Mouse (Mus musculus): ENCODE data around the gene Zfp628. TPM values are rescaled to one million over a fixed set of nuclear protein-coding genes. Genes with fewer than 3 reads are reported as not detected.
"Not testable (repeated sequence)": the region's sequence is repeated elsewhere in the genome, so short reads cannot be mapped to it uniquely, and the experiment has no call there.

Zfp628 gene
- 4.3 and 4.5 TPM in 2 replicates for polyA plus RNA-seq (2015; fragmentation: Nextera tagmentation; extraction: Ambion mirVana)

DNA sequence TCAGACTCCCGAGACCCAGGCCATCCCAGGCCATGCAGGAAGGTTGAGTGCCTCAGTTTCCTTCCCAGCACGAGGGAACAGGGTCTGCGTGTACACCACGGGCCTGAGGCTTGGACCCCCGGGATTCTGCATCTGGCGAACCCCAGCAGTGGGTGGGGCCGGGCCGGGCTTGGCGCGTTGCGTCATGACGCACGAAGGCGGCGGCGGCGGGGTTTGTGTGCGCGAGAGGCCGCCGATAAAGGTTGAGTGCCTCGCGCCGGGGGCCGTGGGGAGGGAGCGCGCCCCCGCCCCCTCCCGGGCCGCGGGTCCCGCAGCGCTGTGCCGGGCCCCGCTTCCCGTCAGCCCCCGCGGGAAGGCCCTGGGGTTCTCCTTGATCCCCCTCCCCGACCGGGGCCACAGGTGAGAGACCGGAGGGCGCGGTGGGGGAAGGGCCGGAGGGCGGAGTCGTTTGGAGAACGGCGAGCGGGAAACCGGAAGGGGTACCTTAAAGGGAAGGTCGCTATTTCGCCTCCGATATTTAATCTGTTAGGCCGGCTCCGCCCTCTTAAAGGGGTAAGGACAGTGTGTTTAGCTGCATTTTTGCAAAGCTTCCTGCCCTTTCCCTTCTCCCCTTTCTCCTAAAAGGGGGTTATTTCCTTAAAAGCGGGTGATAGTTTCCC, at the start of gene Zfp628:
Gene Zfp628, plus strand, starts transcription at position 211 of the 659 bp plus-strand sequence.
- H3K4me3 ChIP-seq = peak within 1 kb of the TSS; percentile 66
- H3K27ac ChIP-seq = peak within 1 kb of the TSS; percentile 97
- H3K9ac ChIP-seq = peak within 1 kb of the TSS; percentile 88
- peak; percentile 90 for ATAC-seq
- H3K9me3 ChIP-seq (replicated peaks) = no peaks in the 10 kb centered on the region
- no peaks in the 10 kb centered on the region for H3K27me3 ChIP-seq
- H3K4me1 ChIP-seq = peaks cover 26% of the 10 kb centered on the region
- WGBS = under 1% methylated on average over 50 of the region's 56 CpGs
- peak within 1 kb of the TSS; percentile 89 for H3K4me2 ChIP-seq
- H3K36me3 ChIP-seq (ENCODE audit: poor library complexity, severe bottlenecking) = peaks cover 29% of the 10 kb centered on the region

DNA sequence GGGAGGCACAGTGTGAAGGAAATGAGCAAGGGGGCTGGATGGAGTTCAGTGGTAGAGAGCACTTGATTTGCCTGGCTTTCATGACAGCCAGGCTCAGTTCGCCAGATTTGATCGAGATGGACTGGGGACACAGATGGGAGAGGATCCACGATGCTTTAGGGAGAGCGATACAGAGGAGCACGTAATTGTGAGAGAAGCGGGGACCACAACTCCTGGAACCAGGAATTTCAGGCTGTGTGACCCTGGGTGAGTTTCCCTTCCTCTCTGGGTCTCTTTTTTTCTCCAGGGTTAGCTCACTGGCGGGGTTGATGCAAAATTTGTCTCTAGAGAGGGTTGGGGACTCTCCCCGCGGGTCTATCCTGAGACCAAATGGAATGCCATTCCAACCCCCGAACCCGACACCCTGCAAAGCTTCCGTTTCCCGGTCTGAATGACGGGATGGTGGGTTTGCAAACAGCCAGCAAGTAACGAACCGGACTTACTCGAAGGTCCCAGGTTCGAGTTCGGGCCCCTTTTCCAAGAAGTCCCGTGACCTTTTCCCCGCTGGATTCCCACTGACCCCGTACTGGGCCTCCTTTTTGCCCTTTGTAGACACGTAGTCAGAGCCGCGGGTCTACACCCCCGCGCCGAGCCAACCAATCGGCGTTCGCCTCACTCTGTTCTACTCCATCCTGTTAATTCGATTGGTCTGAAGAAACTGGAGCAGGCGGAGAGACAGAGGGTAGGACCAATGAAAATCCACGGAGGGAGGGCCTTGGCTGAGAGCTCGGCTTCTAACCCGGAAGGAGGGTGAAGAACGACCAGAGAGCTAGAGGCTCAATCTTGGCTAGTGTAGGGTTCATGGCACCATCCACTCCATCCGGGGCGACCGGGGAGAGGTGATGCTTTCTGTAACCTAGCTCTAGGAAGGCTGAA, 49.2 kb upstream of the Zfp628 start:
- Histone ChIP-seq H3K27ac (peak overlapping the region; percentile 20; the same call in 1 of the 2 replicates), H3K27me3 (no peaks in the 10 kb centered on the region), H3K4me3 (peak overlapping the region; percentile 55), H3K4me1 (peaks cover 10% of the 10 kb centered on the region), H3K4me2 (peak overlapping the region; percentile 65), H3K9me3 (replicated peaks) (no peaks in the 10 kb centered on the region), H3K9ac (peak overlapping the region; percentile 73), H3K36me3 (ENCODE audit: poor library complexity, severe bottlenecking) (no peaks in the 10 kb centered on the region)
- WGBS = 5% methylated on average over 40 of the region's 40 CpGs
- ATAC-seq = peak; percentile 100

DNA sequence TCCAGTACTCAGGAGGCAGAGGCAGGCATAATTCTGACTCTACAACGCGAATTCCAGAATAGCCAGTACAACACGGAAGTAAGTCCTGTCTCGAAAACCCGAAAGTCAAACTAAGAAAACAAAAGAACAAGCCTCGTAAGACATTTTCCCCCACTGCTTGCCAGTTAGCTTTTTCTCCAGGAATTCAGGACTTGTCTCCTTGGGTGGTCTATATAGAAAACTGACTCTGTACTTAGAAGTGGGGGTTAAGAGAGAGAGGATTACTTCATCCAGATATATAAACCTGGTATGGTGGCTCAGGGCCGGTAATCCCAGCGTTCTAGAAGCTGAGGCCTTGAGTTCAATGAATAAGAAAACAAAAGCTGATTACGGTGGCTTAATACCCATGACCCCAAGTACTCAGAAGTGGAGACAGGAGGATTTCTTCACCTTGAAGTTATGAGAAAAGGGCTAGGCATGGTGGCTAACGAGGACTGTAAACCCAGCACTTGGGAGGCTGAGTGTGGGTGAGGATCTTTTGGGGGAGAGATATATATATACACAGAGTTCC, 48.3 kb upstream of the Zfp628 start:
- peak overlapping the region; percentile 55 for H3K4me3 ChIP-seq
- peaks cover 10% of the 10 kb centered on the region for H3K4me1 ChIP-seq
- no peak overlapping the region for H3K27ac ChIP-seq
- WGBS = 22% methylated on average over 10 of the region's 10 CpGs
- peak overlapping the region; percentile 73 for H3K9ac ChIP-seq
- ATAC-seq = peak; percentile 5
- no peaks in the 10 kb centered on the region for H3K9me3 ChIP-seq (replicated peaks)
- no peaks in the 10 kb centered on the region for H3K27me3 ChIP-seq
- peak overlapping the region; percentile 65 for H3K4me2 ChIP-seq
- H3K36me3 ChIP-seq (ENCODE audit: poor library complexity, severe bottlenecking) = no peaks in the 10 kb centered on the region

DNA sequence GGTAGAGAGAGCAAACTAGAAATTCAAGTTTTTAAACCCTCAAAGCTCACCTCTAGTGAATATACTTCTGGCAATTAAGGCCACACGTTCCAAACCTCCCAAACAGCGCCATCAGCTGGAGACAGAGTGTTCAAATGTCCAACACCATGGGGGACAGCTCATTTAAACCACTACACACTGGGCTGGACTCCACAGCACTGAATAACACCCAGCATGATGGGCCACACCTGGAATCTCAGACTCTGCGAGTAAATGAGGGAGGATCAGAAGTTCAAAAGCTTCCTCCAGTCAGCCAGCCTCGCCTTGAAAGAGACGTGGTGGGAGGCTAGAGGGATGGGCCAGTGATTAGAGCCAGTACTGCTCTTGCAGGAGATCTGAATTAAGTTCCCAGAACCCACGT, 44.9 kb upstream of the Zfp628 start, which contains the start of gene Isoc2b:
Gene Isoc2b, minus strand, starts transcription at position 126 of the 400 bp plus-strand sequence.
- H3K27ac ChIP-seq = no peak within 1 kb of the TSS; the same call in 1 of the 2 replicates
- no peaks in the 10 kb centered on the region for H3K9me3 ChIP-seq (replicated peaks)
- 62% methylated on average over 6 of the region's 6 CpGs for WGBS

DNA sequence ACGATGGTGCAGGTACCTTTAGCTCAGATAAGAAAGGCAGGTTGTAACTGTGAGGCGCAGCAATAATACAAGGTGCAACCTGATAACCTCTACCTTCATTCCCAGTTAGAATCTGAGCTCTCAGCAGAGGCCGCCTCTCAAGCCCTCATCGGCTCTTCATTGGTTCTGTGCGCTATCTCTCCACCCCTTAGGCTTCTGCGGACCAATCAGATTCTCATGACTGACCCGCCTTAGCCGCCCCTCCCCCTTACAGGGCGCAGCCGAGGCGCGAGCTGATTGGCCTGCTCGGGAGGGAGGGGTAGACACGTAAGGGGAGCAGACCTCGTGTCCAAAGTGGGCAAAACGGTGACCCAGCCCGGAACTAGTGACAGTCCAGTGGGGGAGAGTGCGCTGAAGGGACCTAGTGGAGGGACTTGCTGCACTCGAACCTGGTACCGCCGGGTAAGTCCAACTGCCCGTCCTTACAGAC, 38.2 kb upstream of the Zfp628 start, which contains the start of gene Isoc2a:
Gene Isoc2a, plus strand, starts transcription at position 401 of the 469 bp plus-strand sequence.
- H3K9me3 ChIP-seq (replicated peaks) = no peaks in the 10 kb centered on the region
- H3K27me3 ChIP-seq = no peaks in the 10 kb centered on the region
- H3K4me2 ChIP-seq = peak within 1 kb of the TSS; percentile 77
- H3K9ac ChIP-seq = peak within 1 kb of the TSS; percentile 61
- under 1% methylated on average over 22 of the region's 22 CpGs for WGBS
- peak; percentile 100 for ATAC-seq
- peak within 1 kb of the TSS; percentile 53; the same call in 1 of the 2 replicates for H3K27ac ChIP-seq
- peaks cover 16% of the 10 kb centered on the region for H3K4me1 ChIP-seq
- no peaks in the 10 kb centered on the region for H3K36me3 ChIP-seq (ENCODE audit: poor library complexity, severe bottlenecking)
- H3K4me3 ChIP-seq = peak within 1 kb of the TSS; percentile 51

More for the DNA sequence above, 44.9 kb upstream of the Zfp628 start, which contains the start of gene Isoc2b:
- Histone ChIP-seq H3K9ac (no peak within 1 kb of the TSS), H3K36me3 (ENCODE audit: poor library complexity, severe bottlenecking) (no peaks in the 10 kb centered on the region), H3K4me1 (peaks cover 10% of the 10 kb centered on the region), H3K4me2 (no peak within 1 kb of the TSS), H3K4me3 (no peak within 1 kb of the TSS), H3K27me3 (no peaks in the 10 kb centered on the region)
- ATAC-seq = no peak

DNA sequence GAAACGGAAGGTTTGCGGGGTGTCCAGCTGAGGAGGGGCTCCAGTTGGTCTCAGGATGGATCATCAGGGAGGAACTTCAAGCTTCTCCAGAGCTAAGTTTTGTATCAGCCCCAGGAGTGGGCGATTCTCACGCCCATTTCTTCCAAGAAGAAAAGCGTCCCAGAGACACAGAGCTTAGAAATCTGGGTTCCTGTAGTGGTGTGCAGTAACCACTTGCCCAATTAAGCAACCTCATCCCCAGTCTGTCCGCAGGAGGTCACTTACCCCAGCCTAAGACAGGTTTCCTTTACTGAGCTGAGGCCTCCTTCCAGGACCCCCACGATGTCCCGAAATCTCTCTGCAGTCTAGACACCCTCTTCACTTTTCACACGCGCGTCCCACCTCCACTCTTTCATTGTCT, 37.8 kb upstream of the Zfp628 start:
- Histone ChIP-seq H3K36me3 (ENCODE audit: poor library complexity, severe bottlenecking) (no peaks in the 10 kb centered on the region), H3K9me3 (replicated peaks) (no peaks in the 10 kb centered on the region), H3K4me2 (peak overlapping the region; percentile 77), H3K27me3 (no peaks in the 10 kb centered on the region), H3K9ac (peak overlapping the region; percentile 61), H3K4me3 (peak overlapping the region; percentile 51), H3K27ac (no peak overlapping the region), H3K4me1 (peaks cover 16% of the 10 kb centered on the region)
- ATAC-seq = no peak; the same call in 1 of the 2 replicates
- WGBS = 5% methylated on average over 11 of the region's 11 CpGs

DNA sequence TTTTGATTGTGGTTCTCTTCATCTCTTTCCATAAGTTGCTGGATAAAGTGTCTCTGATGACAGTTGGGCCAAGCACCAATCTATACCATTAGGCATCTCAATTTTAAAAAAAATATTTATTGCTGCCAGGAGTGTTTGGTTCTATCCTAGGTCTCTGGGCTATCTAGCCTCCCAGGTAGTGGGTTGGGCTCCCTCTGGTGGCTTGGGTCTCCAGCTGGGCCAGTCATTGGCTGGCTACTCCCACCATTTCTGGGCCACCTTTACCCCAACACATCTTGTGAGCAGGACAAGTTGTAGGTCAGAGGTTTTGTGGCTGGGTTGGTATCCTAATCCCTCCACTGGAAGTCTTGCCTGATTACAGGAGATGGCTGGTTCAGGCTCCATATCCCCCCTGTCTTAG, 36.8 kb upstream of the Zfp628 start:
- H3K4me1 ChIP-seq = peaks cover 16% of the 10 kb centered on the region
- H3K4me2 ChIP-seq = no peak overlapping the region; the same call in 1 of the 2 replicates
- no peak overlapping the region for H3K4me3 ChIP-seq
- no peaks in the 10 kb centered on the region for H3K9me3 ChIP-seq (replicated peaks)
- ATAC-seq = no peak
- H3K9ac ChIP-seq = no peak overlapping the region
- H3K27me3 ChIP-seq = no peaks in the 10 kb centered on the region
- no peak overlapping the region for H3K27ac ChIP-seq
- no peaks in the 10 kb centered on the region for H3K36me3 ChIP-seq (ENCODE audit: poor library complexity, severe bottlenecking)

DNA sequence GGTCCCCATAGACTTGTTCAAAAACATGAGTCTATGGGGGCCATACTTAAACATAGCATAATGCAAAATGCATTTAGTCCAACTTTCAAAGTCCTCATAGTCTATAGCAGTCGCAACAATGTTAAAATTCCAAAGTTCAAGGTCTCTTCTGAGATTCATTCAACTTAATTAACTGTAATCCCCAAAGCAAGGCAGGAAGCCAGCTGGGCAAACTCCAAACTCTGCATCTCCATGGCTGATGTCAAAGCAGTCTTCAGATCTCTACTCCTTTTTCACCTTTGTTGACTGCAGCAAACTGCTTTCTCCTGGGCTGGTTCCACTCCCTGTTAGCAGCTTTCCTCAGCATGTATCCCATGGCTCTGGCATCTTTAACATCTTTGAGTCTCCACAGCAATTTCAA, 36.0 kb upstream of the Zfp628 start:
- WGBS = 93% methylated on average over 1 of the region's 1 CpGs
- not testable (repeated sequence) for H3K4me2 ChIP-seq; H3K27ac ChIP-seq; ATAC-seq; H3K36me3 ChIP-seq (ENCODE audit: poor library complexity, severe bottlenecking); H3K9me3 ChIP-seq (replicated peaks); H3K27me3 ChIP-seq; H3K4me3 ChIP-seq; H3K9ac ChIP-seq
- peaks cover 16% of the 10 kb centered on the region for H3K4me1 ChIP-seq

DNA sequence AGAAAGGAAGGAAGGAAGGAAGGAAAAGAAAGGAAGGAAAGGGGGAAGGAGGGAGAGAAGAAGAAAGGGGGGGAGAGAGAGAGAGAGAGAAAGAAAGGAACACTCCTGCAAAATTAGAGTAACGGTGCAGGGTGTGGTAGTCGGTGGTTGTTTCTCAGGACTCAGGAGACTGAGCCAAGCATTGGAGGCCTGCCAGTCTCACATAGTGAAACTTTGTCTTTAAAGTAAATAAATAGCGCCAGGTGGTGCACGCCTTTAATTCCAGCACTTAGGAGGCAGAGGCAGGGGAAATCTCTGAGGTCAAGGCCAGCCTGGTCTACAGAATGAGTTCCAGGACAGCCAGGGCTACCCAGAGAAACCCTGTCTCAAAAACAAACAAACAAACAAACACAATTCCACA, 28.3 kb upstream of the Zfp628 start:
- no peaks in the 10 kb centered on the region for H3K9me3 ChIP-seq (replicated peaks)
- H3K4me3 ChIP-seq = no peak overlapping the region
- no peaks in the 10 kb centered on the region for H3K27me3 ChIP-seq
- no peak overlapping the region for H3K27ac ChIP-seq
- H3K4me1 ChIP-seq = no peaks in the 10 kb centered on the region
- no peak overlapping the region for H3K9ac ChIP-seq
- no peak overlapping the region for H3K4me2 ChIP-seq
- WGBS = 77% methylated on average over 4 of the region's 4 CpGs
- no peak for ATAC-seq
- H3K36me3 ChIP-seq (ENCODE audit: poor library complexity, severe bottlenecking) = no peaks in the 10 kb centered on the region

DNA sequence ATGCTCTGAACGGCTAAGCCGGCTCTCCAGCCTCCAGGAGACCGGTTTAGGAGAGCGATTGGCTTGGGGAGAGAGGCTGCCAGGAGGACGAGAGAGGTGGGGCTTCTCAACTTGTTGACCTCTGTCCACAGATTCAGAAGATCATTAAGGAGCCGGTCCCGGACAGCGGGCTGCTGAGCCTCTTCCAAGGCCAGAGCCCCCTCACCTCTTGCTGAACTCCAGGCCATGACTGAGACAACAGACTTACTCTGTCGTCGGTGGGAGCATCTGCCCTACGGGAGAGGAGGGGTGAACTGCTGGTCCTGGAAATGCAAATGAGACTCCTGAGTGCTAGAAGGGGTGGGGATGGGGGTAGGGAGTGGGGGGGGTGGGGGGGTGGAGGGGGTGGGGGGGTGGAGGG, 19.8 kb upstream of the Zfp628 start:
- Histone ChIP-seq H3K9me3 (replicated peaks) (no peaks in the 10 kb centered on the region), H3K4me1 (peaks cover 11% of the 10 kb centered on the region), H3K27me3 (peaks cover 10% of the 10 kb centered on the region; the same call in 1 of the 2 replicates), H3K4me3 (no peak overlapping the region), H3K27ac (no peak overlapping the region), H3K4me2 (no peak overlapping the region), H3K9ac (no peak overlapping the region), H3K36me3 (ENCODE audit: poor library complexity, severe bottlenecking) (no peaks in the 10 kb centered on the region)
- 77% methylated on average over 10 of the region's 11 CpGs for WGBS
- ATAC-seq = no peak

DNA sequence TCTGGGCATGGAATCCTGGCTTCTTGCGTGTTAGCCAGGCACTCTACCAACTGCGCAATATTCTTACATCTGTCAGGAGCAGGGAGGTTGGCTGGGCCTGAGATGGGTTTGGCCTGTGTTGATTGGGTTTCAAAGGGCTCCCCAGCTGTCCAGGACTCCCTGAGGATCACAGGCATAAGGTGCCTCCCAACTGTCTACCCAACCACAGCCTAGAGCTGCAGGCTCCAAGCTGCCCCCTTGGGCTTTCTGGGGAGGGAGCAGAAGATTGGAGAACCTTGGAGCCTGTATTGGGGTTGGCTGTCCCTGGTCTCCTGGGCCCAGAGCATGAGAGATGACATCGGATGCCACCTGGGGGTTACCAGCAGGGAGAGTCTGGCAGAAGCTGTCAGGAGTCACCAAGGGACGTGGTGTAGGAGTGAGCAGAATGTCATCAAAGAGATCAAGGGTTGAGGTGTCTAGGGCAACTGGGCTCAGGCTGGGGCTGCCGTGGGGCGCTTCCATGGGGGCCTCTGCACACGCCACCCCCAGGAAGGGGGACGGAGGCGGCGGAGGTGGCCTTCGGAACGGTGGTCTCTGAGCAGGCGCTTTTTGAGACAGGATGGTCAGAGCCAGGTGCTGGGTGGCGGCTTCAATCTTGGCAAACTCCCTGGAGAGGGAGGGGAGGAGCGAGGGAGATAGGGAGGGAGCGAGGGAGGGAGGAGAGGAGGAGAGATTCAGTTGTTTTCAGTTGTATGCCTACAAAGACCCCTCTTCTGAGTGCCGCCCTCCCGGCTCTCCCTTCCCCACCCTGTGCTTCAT, 16.0 kb upstream of the Zfp628 start:
- WGBS = 19% methylated on average over 15 of the region's 18 CpGs
- peak overlapping the region; percentile 25 for H3K4me3 ChIP-seq
- H3K27me3 ChIP-seq = peaks cover 15% of the 10 kb centered on the region; the same call in 1 of the 2 replicates
- peak overlapping the region; percentile 45 for H3K9ac ChIP-seq
- H3K9me3 ChIP-seq (replicated peaks) = no peaks in the 10 kb centered on the region
- peak overlapping the region; percentile 54 for H3K4me2 ChIP-seq
- ATAC-seq = peak; percentile 60
- H3K27ac ChIP-seq = no peak overlapping the region
- H3K4me1 ChIP-seq = peaks cover 11% of the 10 kb centered on the region
- no peaks in the 10 kb centered on the region for H3K36me3 ChIP-seq (ENCODE audit: poor library complexity, severe bottlenecking)

Measured in forebrain, embryonic 13.5 days (tissue).